Mouse (Mus musculus) cerebellum, adult 18-20 months (tissue): ENCODE data around the gene Sema5a.
"Not testable (repeated sequence)": the region's sequence is repeated elsewhere in the genome, so short reads cannot be mapped to it uniquely, and the experiment has no call there.

ENCODE experiments used
- DNase-seq, 2 experiments: peaks; one replicate each; pipeline ENCODE4 v3.0.0; 2021

Gene Sema5a

DNA sequence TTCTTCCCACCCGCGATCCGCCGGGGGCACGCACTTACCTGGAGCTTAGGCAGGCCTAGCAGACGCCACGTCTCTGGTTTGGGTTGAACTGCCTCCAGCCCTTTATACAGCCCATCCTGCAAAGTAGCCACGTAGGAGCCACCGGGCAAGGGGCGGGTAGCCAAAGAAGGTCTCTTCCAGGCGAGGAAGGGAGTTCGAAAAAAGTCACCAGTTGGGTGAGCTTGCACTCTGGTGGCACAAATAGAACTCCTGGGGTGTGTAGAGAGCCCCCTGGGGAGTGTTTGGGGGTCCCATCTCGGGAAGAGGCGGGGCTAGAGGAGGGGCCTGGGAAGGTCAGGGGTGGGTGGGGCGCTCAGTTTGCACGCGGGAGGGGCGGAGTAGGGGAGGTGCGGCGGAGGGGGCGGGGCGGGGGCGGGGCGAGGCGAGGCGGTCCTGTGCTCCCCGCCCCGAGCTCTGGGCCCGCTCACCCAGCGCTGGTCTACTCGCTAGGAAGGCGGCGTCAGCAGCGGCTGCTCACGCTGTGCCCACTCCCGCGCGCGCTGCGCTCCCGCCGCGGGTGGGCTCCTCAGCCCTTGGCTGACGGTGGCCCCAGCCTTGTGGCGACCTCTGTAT is at the start of gene Sema5a:
Gene Sema5a, plus strand, starts transcription at position 467 of the 612 bp plus-strand sequence.
- peak; percentile 70 for DNase-seq

DNA sequence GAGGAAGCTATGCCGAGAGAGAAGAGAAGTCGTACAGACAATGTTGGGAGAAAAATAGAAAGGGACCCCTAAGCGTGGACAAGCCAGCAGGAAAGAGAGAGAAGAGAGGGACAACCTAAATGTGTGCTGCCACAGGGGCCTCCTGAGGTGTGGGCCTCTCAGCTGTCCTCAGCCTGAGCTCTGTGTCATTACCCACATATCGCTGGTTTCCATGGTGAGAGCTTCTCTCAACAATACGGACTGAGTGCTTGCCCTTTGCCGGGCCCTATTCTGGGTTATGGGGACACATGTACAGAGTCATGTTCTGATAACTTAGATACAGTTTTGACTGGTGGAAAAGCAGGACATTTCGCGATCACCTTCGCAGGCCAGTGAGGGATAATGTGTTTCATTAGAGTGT is 46.5 kb upstream of the Sema5a start:
- DNase-seq = no peak

DNA sequence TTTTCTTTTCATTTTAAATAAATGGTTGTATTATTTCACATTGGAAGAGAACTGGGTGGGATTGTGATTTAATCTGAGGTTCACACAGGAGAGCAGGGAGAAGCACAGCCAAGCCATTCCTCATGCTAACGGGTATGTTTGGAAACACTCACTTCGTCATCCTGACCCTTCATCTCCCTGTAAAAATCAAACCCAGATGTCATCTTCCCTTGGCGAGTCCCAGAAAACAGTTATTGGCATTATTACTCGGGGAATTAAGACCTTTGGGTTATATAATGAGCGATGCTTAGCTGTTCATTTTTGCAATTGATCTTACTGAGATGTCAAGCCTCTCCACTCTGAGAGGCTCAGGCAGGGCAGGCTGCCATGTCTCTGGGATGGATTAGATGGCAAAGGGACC is 46.0 kb upstream of the Sema5a start:
- no peak for DNase-seq

DNA sequence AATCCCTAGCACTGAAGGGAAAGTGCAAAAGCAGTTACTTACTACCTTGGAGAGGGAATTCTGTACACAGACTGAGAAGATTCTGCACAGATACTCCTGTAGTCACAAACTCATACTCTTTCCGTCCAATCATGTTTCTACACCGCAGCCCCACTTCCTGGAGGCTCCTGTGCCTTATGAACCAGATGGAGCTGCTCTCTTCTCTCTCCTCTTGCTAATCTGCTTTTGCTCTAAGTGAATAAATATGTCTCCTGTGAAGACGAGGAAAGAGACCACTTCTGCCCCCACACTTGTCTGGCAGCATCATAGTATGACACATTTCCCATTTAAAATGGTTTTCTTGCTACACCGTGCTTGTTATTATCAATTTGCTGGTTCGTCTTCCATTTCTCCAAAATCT is 41.4 kb upstream of the Sema5a start:
- DNase-seq = no peak

DNA sequence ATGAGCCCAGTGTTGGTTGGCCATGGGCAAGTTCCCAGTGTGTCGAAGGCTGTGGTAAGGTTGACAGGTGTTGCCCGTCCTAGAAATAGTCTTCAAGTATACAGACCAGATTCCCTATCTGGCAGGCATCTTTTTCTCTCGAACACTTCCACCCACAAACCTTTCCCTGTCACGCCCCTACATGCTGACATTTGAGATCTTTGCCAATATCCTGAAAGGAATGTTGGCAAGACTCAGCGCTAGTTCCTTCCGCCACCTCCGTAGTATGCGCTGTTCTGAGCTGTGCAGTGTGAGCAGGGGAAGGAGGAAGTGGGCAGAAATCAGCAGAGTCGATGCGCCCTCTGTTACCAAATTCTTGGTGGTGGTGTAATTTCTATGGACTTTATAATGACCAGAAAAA is 39.7 kb upstream of the Sema5a start:
- DNase-seq = no peak

DNA sequence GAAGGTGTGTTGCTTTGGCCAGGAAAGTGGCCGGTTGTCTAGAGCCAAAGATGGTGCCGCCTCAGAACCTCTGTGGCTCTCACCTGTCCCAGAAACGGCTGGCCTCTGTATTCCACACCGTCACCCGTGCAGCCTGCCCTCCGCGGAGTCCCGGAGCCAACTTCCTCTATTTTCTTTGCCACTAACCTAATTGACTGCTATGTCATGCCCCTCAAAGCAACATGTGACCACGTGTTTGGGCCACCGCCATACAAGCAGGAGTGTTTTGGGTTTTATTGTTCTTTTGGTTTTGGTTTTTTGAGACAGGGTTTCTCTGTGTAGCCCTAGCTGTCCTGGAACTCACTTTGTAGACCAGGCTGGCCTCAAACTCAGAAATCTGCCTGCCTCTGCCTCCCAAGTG is 29.9 kb upstream of the Sema5a start:
- DNase-seq = not testable (repeated sequence)

DNA sequence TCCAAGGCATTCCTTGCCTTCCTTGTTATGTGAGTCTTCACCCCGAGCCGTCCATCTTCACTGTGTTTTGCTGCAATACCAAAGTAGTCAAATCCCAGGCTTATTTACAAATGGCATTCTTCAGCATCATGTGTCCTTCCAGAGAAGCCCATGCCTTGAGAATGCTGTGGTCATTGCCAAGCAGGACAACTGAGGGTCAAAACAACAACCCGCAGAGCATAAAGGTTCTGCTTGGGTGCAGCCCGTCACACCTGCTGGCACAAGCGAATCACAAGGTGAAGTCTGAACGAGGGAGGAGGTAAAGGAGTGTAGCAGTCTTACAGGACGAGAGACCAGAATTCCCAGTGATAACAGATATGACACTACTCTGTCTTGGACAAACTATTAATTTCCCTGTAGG is 21.6 kb upstream of the Sema5a start:
- no peak for DNase-seq

DNA sequence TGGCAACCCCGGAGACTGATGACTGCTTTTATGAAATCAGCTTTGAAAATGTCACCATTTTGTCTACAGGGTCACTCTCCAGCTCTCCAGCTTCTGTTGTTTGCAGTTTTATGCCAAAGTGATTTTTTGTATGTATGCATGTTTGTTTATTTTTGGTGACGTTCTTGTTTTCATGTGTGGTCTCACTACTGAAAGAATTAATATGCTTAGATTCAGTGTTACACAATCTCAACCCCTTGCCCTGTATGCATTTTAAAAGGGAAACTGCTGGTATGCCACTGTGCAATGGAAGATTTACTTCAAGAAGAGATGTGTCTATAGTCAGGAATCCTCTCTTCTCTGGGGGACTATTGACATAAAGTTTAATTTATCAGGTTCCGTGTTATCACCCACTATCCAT is 19.2 kb upstream of the Sema5a start:
- DNase-seq = no peak

DNA sequence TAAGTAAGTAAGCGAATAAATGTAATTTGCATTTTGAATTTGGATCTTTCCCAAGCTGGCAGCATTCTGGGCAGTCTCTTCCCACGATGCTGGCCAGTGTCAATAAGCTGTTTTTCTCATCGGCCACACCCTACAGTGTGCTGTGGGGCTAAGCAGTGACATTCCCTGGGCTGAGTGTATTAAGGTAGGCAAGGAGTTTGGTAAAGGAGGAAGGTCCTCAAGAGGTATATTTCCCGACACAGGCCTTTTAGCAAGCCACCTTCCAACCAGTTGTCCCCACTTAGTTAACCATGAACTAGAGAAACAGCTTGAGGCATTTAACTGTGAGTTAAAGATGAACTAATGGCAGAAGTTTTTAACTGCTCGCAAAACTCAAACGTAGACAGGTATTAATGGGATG is 18.2 kb upstream of the Sema5a start:
- no peak for DNase-seq

DNA sequence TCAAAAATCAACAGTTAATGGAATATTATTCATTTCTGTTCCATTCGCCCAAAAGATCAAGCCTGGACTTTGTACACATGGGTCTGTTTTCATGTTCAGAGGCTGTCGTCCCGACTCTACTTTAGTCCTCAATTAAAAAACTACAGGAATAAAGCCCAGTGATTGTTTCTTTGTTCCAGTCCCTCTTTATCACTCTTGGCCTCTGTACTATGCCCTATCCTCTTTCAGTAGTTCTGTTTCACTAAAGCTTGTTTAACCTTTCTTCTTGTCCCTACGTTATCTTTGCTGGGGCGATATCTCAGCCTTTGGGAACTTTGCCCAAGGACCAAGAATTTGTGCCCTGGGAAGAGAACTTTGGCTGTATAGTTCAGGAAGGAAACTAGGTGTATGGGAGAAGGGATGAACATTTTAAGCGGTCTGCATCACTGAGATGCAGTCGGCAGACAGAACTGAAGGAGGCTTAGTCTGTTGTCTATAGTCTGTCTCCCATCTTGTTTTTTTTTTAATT is 17.7 kb upstream of the Sema5a start:
- DNase-seq = no peak

DNA sequence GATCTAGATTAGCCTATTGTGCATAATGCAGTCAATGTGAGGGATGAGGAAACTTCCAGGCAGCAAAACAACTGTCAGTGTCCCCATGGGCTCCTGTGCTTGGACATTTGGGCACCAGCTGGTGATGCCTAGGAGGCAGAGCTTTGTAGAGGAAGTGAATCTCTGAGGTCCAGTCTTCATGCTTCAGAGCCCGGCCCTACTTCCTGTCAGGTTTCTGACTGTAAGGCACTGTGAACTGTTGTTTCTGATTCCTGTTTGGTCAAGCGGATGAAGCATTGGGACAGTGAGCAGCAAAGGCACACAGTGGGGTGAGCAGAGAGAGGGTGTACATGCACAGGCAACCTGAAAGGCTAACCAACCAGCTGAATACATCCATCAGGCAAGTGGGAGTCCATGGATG is 14.5 kb upstream of the Sema5a start:
- no peak for DNase-seq

DNA sequence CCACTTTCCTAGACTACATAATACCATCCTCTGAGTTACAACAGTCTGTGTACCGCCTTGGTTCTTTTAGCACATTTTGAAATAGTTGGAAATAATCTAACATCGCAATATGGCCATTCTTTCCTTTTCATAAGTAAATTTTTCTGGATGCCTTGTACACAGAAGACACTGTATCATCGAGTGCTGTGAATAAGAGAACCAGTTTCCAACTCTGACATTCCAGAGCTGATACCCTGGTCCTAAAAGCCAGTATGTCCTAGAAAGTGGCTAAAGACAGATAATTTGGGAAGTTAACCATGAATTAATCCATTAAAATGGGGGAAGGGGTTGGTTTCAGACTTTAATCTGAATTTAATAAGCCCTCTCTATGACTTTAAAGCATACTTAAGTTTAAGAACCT is 12.4 kb upstream of the Sema5a start:
- DNase-seq = no peak

DNA sequence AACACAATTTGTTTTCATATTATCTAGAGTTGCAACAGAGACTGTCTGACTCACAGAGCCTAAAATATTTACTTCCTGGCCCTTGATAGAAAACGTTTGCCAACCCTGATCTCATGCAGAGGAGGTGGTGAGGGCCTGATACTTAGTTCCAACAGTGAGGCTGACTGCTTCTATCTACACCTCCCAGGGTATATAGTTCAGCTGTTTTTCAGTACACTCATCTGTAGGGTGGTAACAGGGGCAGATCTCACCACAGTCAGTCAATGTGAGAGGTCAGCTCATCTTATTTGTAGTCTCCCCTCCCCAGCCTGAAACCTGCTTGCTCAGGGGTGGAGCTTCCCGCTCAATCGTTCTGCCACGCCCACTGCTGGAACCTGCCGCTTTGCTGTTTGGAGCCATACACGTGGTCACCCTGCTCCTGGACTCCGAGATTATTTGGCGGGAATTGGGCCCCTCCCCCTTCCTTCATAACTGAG is 11.9 kb upstream of the Sema5a start:
- DNase-seq = not testable (repeated sequence)

DNA sequence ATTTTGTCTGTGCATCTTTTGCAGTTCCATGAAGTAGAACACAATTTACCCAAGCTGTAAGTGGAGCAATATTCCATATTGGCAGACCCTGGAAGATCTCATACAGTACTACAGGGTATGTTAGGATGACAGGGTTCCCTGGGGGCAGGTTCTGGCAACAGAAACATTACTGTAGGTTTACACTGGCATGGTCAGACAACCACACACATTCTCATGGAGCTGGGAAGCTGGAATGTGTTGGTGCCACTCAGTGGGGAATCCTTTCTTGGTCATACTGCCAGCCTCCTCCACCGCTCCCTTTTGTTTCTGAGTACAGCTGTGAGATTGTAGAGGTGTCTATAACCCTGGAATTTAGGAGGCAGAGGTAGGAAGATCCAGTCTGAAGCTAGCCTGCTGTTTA is 11.2 kb upstream of the Sema5a start:
- DNase-seq = no peak

DNA sequence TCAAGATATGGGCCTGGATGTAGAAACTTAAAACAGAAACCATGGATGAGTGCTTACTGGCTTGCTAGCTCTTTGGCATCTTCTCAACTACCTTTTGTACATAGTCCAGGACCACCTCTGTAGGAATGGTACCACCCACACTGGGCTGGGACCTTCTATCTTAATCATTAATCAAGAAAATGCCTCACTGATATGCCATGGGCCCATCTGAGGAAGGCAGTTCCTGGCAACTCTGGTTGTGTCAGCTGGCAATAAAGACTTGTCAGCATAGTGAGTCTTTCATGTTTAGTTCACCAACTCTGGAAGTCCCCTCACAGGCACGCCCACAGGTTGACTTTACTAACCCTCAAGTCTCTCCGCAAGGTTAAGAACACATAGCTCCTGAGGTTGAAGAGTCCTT is 5.5 kb upstream of the Sema5a start:
- DNase-seq = no peak

DNA sequence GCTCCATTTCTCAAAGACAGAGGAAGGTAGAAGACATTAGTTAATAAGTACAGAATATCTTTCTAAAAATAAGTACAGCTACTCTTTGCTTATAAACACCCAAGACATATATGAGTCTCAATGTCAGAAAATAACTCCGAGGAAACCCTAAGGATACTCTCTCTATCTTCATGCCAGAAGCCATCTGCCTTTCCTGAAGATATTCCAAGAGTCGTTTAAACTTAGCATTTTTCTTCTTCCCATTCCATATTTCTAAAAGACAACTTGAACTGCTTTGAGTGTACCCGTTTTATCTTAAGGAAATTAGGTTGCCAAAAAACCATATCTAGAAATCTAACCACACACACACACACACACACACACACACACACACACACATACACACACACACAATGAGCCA is 4.5 kb upstream of the Sema5a start:
- DNase-seq = no peak

DNA sequence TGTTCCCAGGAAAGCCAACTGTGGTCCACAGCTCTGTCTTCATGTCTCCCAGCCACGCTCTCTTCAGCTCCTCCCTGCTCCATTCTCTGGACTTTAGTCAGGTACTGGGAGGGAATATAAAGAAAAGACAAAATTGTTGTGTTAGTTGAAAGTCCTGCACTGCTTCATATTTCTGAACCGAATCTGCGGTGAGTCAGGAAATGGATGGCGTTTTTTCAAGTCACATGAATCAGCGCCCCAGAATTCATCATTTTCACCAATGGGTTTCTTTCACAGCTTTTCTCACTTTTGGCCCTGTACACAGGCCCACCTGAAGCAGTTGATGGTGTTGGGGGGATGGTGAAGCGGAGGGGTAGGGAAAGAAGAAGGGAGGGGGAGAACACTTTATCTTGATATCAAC is 2.9 kb upstream of the Sema5a start:
- no peak for DNase-seq

DNA sequence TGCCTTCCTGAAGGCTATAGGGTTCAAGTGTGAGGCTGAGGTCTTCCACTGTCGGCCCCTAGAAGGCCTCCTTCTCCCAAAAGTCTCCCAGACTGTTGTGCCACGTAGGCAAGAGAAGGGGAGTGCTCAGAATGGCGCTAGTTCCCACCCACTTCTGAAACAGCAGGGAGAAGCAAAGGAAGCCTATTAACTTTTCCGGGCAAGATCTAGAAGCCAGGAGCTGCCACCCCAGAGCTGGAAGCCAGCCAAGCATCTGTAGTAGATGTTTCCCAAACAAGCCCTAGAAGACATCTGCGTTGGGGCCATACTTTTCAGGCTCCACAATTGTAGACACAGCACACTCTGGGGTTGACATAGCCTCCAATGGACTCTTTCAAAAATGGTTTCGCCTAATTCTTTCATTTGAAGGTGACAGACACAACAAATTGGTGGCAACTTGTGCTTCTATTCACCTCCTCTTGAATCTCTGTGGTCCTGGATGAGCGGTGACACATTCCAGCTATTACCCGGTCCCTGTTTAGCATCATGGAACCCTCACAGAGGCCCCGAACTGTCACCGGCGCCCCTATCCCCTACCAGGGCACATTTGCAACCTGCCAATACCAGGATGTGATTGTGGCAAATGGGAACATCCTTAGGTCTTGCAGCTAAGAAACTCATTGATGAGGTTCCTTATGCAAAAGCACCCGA is 1.4 kb upstream of the Sema5a start:
- no peak for DNase-seq

DNA sequence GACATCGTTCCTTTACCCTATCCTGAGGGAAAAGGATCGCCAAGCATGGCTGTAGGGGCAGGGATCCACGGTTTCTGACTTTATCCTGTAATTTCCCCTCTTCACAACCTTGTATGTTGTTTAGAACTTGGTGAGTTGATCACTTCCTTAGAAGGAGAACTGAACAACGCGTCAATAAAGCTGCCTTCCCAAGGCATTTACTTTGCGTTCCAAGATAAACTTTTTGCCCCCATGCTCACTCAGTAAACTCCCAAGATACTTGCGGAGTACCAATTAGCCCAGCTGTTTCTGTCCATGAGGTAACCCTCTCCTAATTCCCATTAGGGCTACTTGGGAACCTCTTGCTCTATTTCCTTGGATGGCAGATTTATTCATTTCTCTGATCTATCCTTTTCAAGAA is 786 bp upstream of the Sema5a start:
- no peak for DNase-seq

DNA sequence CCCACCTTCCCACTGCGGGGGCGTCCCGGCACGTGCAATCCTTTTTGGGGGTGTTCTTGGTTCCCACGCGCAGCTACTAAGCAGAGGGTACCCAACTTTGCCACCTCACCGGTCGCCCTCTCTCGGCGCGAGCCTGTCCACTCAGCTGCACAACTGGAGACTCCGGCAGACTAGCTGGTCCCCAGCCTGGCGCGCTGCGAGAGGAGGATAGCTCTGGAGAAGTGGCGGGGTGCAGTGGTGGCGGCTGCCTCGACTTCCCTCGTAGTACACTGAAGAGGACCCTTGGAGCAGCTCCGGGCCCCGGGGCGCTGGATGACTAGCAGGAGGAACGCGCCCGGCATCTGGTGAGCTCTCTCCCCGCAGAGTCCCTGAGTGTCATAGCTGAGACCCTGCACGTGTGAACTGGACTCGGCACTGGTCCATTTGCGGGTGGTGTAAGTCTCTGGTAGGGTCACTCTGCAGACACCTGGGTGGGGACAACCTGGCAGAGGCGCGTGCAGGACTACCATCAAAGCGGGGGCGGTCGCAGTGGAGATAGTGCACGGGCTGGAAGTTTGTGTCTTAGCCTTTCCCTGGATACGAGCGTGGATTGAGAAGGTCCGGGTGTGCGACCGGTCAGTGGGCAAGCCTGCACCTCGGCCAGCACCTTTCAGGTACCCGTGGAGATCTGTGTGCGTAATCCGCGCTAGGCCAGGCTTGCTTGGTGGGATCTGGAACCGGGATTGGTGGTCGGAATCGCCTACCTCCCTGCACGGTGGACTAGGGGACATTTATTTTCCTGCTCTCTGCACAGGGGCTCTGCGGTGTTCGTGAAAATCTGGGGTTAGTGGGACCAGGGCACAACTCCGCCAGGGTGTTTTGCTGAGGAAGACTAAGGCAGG is 586 bp downstream of the Sema5a start:
- DNase-seq = peak; percentile 54 to 61

DNA sequence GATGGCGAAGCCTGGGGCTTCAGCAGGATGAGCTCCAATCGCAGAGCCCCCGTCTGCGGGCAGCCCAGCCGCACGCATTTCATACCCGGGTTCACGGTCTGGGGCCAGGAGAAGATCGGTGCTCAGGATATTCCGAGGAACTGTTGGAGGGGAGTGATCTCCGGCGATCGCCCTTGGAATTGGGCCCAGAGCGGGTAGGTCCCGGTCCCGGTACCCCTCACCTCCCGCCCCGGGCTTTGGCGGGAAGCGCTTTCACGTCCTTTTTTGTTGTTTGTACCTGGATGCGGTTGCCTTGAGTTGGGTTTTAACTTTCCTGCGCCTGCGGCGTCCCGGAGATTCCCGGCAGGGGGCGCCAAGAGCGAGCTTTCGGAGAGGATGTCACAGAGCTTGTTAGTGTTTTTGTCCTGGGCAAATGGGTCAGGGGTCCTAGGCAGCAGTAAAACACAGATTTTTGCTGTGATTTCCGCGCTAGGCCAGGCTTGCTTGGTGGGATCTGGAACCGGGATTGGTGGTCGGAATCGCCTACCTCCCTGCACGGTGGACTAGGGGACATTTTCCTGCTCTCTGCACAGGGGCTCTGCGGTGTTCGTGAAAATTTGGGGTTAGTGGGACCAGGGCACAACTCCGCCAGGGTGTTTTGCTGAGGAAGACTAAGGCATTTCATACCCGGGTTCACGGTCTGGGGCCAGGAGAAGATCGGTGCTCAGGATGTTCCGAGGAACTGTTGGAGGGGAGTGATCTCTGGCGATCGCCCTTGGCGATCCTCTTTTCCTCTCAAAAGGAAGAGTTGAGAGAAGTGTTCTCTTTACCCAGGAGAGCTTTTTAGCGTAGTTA is 1.4 kb downstream of the Sema5a start:
- peak; percentile 89 to 95 for DNase-seq

DNA sequence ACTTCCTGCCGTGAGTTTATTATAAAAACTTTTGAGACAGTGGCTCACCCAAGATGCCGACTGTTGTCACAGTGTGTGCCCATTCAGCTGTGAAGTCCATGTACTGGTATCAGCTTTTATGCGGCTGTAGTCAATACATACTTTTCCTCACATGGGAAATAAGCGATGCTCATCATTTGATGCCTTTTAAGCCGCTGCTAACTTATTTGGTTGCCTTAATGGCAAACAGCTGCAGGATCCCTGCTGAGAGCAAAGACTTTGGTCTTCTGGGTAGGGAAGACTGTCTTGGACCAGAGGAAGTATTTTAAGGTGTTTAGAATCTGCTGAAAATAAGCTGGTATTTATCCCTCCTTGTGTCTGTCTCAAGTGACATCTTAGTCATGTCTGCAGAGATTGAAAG is 2.7 kb downstream of the Sema5a start:
- DNase-seq = no peak

DNA sequence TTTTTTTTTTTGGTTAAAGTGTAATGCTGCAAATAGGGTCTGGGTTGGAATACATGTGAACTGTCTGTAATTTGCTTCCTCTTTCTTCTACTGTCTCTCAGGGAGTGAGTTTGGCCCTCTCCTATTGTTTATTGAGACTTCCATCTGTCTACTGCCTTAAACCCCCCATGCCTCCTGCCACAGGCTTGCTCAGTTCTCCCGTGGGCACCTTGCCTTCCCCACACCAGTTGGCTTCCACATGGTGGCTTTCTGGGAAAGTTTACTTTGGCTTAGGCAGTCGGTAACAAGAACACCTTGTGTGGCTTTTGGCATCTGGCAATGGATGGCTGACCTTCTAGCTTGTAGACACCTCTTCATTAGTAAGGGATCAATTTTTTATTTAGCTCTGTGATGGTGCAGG is 10.2 kb downstream of the Sema5a start:
- DNase-seq = no peak
